Mouse (Mus musculus): ENCODE data around the gene Map3k7.

Gene Map3k7

GRCm38 (mm10) chr4:32062381-32063059 is 98.6 kb downstream of the Map3k7 start:
- no peak for DNase-seq (ENCODE audit: low spot score)

- no peak for DNase-seq (ENCODE audit: low spot score)
These were observed 99.4 kb downstream of the Map3k7 start for GRCm38 (mm10) chr4:32063291-32063690.

All from ovary, postnatal 14 days (tissue).